In the genomic region with DNA sequence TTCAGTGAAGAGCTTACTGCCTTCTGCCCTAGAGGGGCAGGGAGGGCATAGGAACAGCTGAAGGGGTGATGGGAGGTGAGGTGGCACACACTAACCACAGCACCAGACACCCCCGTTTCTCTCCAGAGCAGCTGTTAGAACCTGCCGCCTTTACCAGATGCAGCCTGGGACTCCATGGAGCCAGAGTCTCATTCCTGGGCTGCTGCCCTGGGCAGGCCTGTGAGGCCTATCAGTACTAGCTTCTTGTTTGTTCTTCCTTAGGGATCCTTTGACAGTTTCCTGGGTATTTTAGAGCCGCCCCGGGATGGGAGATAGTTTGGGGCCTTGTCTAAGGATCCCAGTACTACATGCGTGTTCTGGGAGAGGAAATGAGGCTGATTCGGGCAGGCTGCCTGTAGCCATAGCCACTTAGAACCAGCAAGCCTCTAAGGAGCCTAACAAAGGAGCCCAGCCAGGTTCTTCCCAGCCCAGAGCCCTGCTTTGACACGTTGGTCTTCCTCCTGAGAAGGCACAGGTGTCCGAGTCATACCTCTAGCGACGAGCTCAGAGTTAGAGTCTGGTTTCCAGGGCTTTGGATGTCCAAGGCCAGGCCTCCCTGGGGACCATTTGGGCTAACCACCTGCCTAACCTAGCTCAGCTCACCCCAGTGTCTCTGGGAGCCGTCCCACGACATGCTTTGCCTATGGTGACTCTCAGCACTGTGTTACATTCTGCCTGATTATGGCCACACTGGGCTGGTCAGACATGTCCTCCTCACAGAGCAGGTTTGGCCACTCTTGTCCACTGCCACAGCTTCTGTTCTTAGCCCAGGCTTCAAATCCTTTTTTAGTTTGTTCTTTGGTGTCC, we compare ENCODE assay signal across 8 mouse cellular contexts. TPM values are rescaled to one million over a fixed set of nuclear protein-coding genes. Genes with fewer than 3 reads are reported as not detected.
DNase-seq lines count a peak whose midpoint lies in the region; ATAC-seq and TF ChIP-seq lines count a peak whose summit lies in the region.

No protein-coding gene starts in this region.

- ATAC-seq in megakaryocyte, adult 5-6 weeks (ENCODE audit: poor library complexity, severe bottlenecking): no peak
- ATAC-seq in forebrain, embryonic 14.5 days: 0 out of 2 replicates have a peak, but pooled peaks have one; percentile 4
- no peak for ATAC-seq in hindbrain, embryonic 11.5 days (ENCODE audit: low FRiP score)

- H3K79me2 ChIP-seq in myocyte (ENCODE audit: control insufficient read depth, insufficient read depth): no peaks in the 10 kb centered on the region

- TF ChIP-seq POLR2A in myocyte (IDR thresholded peaks at IDR 0.05; ENCODE audit: insufficient read length, low read depth): no peak

- peaks cover 92% of the 10 kb centered on the region for H3K4me1 ChIP-seq in megakaryocyte, embryonic 14.5 days
- peaks cover 16% of the 10 kb centered on the region; the same call in 1 of the 2 replicates for H3K4me1 ChIP-seq in forebrain, embryonic 14.5 days (ENCODE audit: control insufficient read depth, insufficient read depth, low read length)
- no peaks in the 10 kb centered on the region for H3K4me1 ChIP-seq in hindbrain, embryonic 11.5 days (replicated peaks; ENCODE audit: control insufficient read depth, insufficient read depth, low read length)

- peak overlapping the region; percentile 55; the same call in 1 of the 2 replicates for H3K27ac ChIP-seq in forebrain, embryonic 14.5 days (ENCODE audit: low read depth, low read length)
- H3K27ac ChIP-seq in hindbrain, embryonic 11.5 days (ENCODE audit: low read depth, low read length): no peak overlapping the region

- peaks cover 6% of the 10 kb centered on the region for H3K27me3 ChIP-seq in megakaryocyte, embryonic 14.5 days (replicated peaks)
- H3K27me3 ChIP-seq in forebrain, embryonic 14.5 days (replicated peaks; ENCODE audit: control insufficient read depth, insufficient read depth, low read length): no peaks in the 10 kb centered on the region
- H3K27me3 ChIP-seq in hindbrain, embryonic 11.5 days (ENCODE audit: control insufficient read depth, insufficient read depth, low read length): no peaks in the 10 kb centered on the region
- peaks cover 2% of the 10 kb centered on the region for H3K27me3 ChIP-seq in myocyte (ENCODE audit: control insufficient read depth, insufficient read depth, insufficient read length)

- 85% methylated on average over 12 of the region's 12 CpGs for whole genome bisulfite sequencing in forebrain, embryonic 14.5 days
- 85% methylated on average over 12 of the region's 12 CpGs for WGBS in hindbrain, embryonic 11.5 days

- H3ac ChIP-seq in myocyte (ENCODE audit: control insufficient read depth, insufficient read length): no peak overlapping the region

- DNase-seq in forebrain, embryonic 14.5 days (ENCODE audit: low spot score): no peak
- no peak for DNase-seq in hindbrain, embryonic 11.5 days (ENCODE audit: low spot score)
- no peak for DNase-seq in cerebellum, postnatal 25 days
- DNase-seq in embryo, embryonic 10.5 days (ENCODE audit: low spot score): no peak
- no peak for DNase-seq in cerebellum, postnatal 36 days

- peaks cover 5% of the 10 kb centered on the region for H3K9me3 ChIP-seq in megakaryocyte, embryonic 14.5 days
- H3K9me3 ChIP-seq in forebrain, embryonic 14.5 days (replicated peaks; ENCODE audit: control insufficient read depth, low read length): no peaks in the 10 kb centered on the region
- no peaks in the 10 kb centered on the region for H3K9me3 ChIP-seq in hindbrain, embryonic 11.5 days (ENCODE audit: control insufficient read depth, low read length)

- no peak overlapping the region for H3K9ac ChIP-seq in forebrain, embryonic 14.5 days (ENCODE audit: low read length)
- H3K9ac ChIP-seq in hindbrain, embryonic 11.5 days (ENCODE audit: low read depth, low read length): 0 out of 2 replicates have a peak overlapping the region, but pooled peaks have one; percentile 27

- H3K4me3 ChIP-seq in megakaryocyte, embryonic 14.5 days (replicated peaks): peak overlapping the region; percentile 81
- no peak overlapping the region for H3K4me3 ChIP-seq in forebrain, embryonic 14.5 days (ENCODE audit: low read depth, low read length)
- no peak overlapping the region for H3K4me3 ChIP-seq in hindbrain, embryonic 11.5 days (ENCODE audit: low read depth, low read length)
- no peak overlapping the region for H3K4me3 ChIP-seq in myocyte

- H3K36me3 ChIP-seq in megakaryocyte, embryonic 14.5 days (replicated peaks; ENCODE audit: low read length): peaks cover 46% of the 10 kb centered on the region
- H3K36me3 ChIP-seq in forebrain, embryonic 14.5 days (ENCODE audit: control insufficient read depth, insufficient read depth, low read length): peaks cover 55% of the 10 kb centered on the region
- H3K36me3 ChIP-seq in hindbrain, embryonic 11.5 days (ENCODE audit: control insufficient read depth, insufficient read depth, low read length): peaks cover 5% of the 10 kb centered on the region
- H3K36me3 ChIP-seq in myocyte (ENCODE audit: control insufficient read depth, insufficient read depth): no peaks in the 10 kb centered on the region

- no peak overlapping the region for H3K4me2 ChIP-seq in forebrain, embryonic 14.5 days (ENCODE audit: low read length)
- no peak overlapping the region for H3K4me2 ChIP-seq in hindbrain, embryonic 11.5 days (replicated peaks; ENCODE audit: low read depth, low read length)
- H3K4me2 ChIP-seq in myocyte (ENCODE audit: low read depth): peak overlapping the region; percentile 61

TF ChIP-seq in myocyte, 11 proteins besides CTCF, POLR2A, EP300 and RAD21:
- TF ChIP-seq MAX (IDR thresholded peaks at IDR 0.05; ENCODE audit: low read depth) (no peak), SRF (IDR thresholded peaks at IDR 0.05; ENCODE audit: control insufficient read depth, insufficient read length, low read depth) (peak; percentile 20), CEBPB (IDR thresholded peaks at IDR 0.05; ENCODE audit: insufficient read depth, poor library complexity, severe bottlenecking) (no peak), POLR2AphosphoS2 (IDR thresholded peaks at IDR 0.05; ENCODE audit: insufficient read length, low read depth) (no peak), USF1 (IDR thresholded peaks at IDR 0.05; ENCODE audit: low read depth) (no peak), MYOG (IDR thresholded peaks at IDR 0.05; ENCODE audit: control insufficient read depth in 1 of 3, insufficient read depth in 1 of 3, insufficient read length in 2 of 3, low read depth in 2 of 3) (peak; percentile 96 to 99 (median 97)), TCF12 (IDR thresholded peaks at IDR 0.05; ENCODE audit: insufficient read depth, poor library complexity, severe bottlenecking) (peak; percentile 78), E2F4 (IDR thresholded peaks at IDR 0.05; ENCODE audit: insufficient read depth) (no peak), TCF3 (IDR thresholded peaks at IDR 0.05; ENCODE audit: insufficient read length, low read depth) (peak; percentile 90), MYOD1 (IDR thresholded peaks at IDR 0.05; ENCODE audit: control insufficient read depth in 1 of 3, insufficient read length in 2 of 3, low read depth in 2 of 3) (peak; percentile 83 to 99 (median 97)), REST (IDR thresholded peaks at IDR 0.05; ENCODE audit: insufficient read depth, insufficient read length) (no peak)

RNA-seq across cellular contexts. Expression of gene Pik3c2b, which starts 24.0 kb away (rescaled TPM):
- 0.56 and 0.73 TPM in 2 replicates for polyA plus RNA-seq in megakaryocyte, embryonic 14.5 days (2012; ENCODE audit: insufficient read depth, low replicate concordance)
- total RNA-seq in megakaryocyte, adult 5-6 weeks (2015): 0.67 and 1.1 TPM in 2 replicates
- 0.48 and 0.98 TPM in 2 replicates for total RNA-seq in megakaryocyte, adult 5-6 weeks (2017)
- polyA plus RNA-seq in forebrain, embryonic 14.5 days (2014; fragmentation: Nextera tagmentation; extraction: Ambion mirVana): 9.6 and 11.6 TPM in 2 replicates
- 15.7 and 21.2 TPM in 2 replicates for polyA plus RNA-seq in hindbrain, embryonic 11.5 days (2014; fragmentation: Nextera tagmentation; extraction: Ambion mirVana)
- 1.8 TPM for polyA plus RNA-seq in myocyte (2012; fragmentation: generic; extraction: Trizol)

RNA-seq across cellular contexts. Expression of gene Mdm4, which starts 39.1 kb away (rescaled TPM):
- 7.3 TPM in 1 of 2 replicates, not detected in the other for polyA plus RNA-seq in megakaryocyte, embryonic 14.5 days (2012; ENCODE audit: insufficient read depth, low replicate concordance)
- total RNA-seq in megakaryocyte, adult 5-6 weeks (2015): 66.6 and 69.0 TPM in 2 replicates
- 88.5 and 97.9 TPM in 2 replicates for total RNA-seq in megakaryocyte, adult 5-6 weeks (2017)
- polyA plus RNA-seq in forebrain, embryonic 14.5 days (2014; fragmentation: Nextera tagmentation; extraction: Ambion mirVana): 35.7 and 47.9 TPM in 2 replicates
- polyA plus RNA-seq in hindbrain, embryonic 11.5 days (2014; fragmentation: Nextera tagmentation; extraction: Ambion mirVana): 36.6 and 61.7 TPM in 2 replicates
- polyA plus RNA-seq in myocyte (2012; fragmentation: generic; extraction: Trizol): 11.5 TPM
